11 mouse cellular contexts compared by ENCODE assay signal in the genomic region with DNA sequence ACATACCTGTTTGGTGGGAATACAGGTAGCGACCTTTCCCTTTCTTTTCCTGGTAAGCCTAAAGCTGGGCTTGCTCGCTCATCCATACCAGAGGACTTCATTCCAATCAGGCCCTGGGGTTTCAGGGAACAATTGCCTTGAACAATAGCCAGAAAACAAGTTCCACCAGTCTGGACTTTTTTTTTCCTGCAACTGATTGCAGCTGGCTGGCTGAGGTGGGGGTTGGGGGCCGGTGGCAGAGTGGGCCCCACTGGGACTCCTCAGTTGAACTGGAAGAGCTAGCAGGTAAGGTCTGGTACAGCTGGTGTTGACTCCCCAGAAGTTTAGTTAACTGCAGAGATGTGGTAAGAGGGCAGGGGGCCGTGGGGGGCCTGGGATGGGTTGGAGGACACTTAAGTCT.
DNase-seq lines count a peak whose midpoint lies in the region; ATAC-seq and TF ChIP-seq lines count a peak whose summit lies in the region.
"Had no signal": no experiment of that assay in that cellular context is flagged by ENCODE, and none has a peak within 500 bp of the region (broad histone marks: within the 10 kb centered on the region; RNA-seq: fewer than 3 reads in every experiment).

No protein-coding gene starts in this region.

- H3K9me3 ChIP-seq in liver, postnatal 0 days (ENCODE audit: low read length), result no peaks in the 10 kb centered on the region
- no peaks in the 10 kb centered on the region for H3K9me3 ChIP-seq in intestine, embryonic 16.5 days (ENCODE audit: control insufficient read depth, low read length)

- no peak overlapping the region for H3K4me2 ChIP-seq in liver, postnatal 0 days (ENCODE audit: low read depth, low read length)
- H3K4me2 ChIP-seq in intestine, embryonic 16.5 days (ENCODE audit: low read depth, low read length), result peak overlapping the region; percentile 5; the same call in 1 of the 2 replicates

- WGBS in liver, postnatal 0 days (ENCODE audit: insufficient replicate concordance), result 45% methylated on average over 4 of the region's 4 CpGs
- WGBS in intestine, embryonic 16.5 days, result 15% methylated on average over 4 of the region's 4 CpGs

- DNase-seq in embryo, embryonic 11 days, result peak; percentile 43
- no peak for DNase-seq in embryo, embryonic 10 days (ENCODE audit: low spot score)
- DNase-seq in liver, postnatal 0 days, result no peak
- no peak for DNase-seq in liver
- peak; percentile 47 for DNase-seq in retina, postnatal 1 day
- no peak for DNase-seq in frontal cortex, adult 2 months (ENCODE audit: extremely low spot score in 1 of 2, low spot score in 1 of 2)
- DNase-seq: gastrocnemius, postnatal 14 days had no signal

- TF ChIP-seq CTCF in liver, postnatal 0 days (IDR thresholded peaks at IDR 0.05; ENCODE audit: low read depth), result no peak

- no peaks in the 10 kb centered on the region for H3K27me3 ChIP-seq in liver, postnatal 0 days (ENCODE audit: insufficient read depth, low read length)
- no peaks in the 10 kb centered on the region for H3K27me3 ChIP-seq in intestine, embryonic 16.5 days (replicated peaks; ENCODE audit: control insufficient read depth, insufficient read depth, low read length)

- no peak overlapping the region for H3K4me3 ChIP-seq in liver, postnatal 0 days (ENCODE audit: low read depth, low read length)
- no peak overlapping the region for H3K4me3 ChIP-seq in intestine, embryonic 16.5 days (ENCODE audit: low read length)
- H3K4me3 ChIP-seq: erythroblast, embryonic 14.5 days; myocyte had no signal

- H3K27ac ChIP-seq in liver, postnatal 0 days (ENCODE audit: low read depth), result peak overlapping the region; percentile 40; the same call in 1 of the 2 replicates
- peak overlapping the region; percentile 74 for H3K27ac ChIP-seq in intestine, embryonic 16.5 days (ENCODE audit: low read length)

- TF ChIP-seq EP300 in liver, postnatal 0 days (IDR thresholded peaks at IDR 0.05; ENCODE audit: low read depth), result no peak

- no peaks in the 10 kb centered on the region for H3K36me3 ChIP-seq in liver, postnatal 0 days (replicated peaks; ENCODE audit: insufficient read depth, low read length)
- no peaks in the 10 kb centered on the region for H3K36me3 ChIP-seq in intestine, embryonic 16.5 days (ENCODE audit: control insufficient read depth, insufficient read depth, low read length)

- 0 out of 2 replicates have a peak, but pooled peaks have one; percentile 4 for ATAC-seq in liver, postnatal 0 days
- peak; percentile 76 for ATAC-seq in intestine, embryonic 16.5 days
- ATAC-seq in CD4-positive, CD25-positive, alpha-beta regulatory T cell, adult 4 months, result no peak

- H3K4me1 ChIP-seq in liver, postnatal 0 days (ENCODE audit: insufficient read depth), result peaks cover 21% of the 10 kb centered on the region
- H3K4me1 ChIP-seq in intestine, embryonic 16.5 days (ENCODE audit: control insufficient read depth, insufficient read depth, low read length), result peaks cover 30% of the 10 kb centered on the region

- no peak overlapping the region for H3K9ac ChIP-seq in liver, postnatal 0 days (replicated peaks)
- H3K9ac ChIP-seq in intestine, embryonic 16.5 days (ENCODE audit: low read depth, low read length), result peak overlapping the region; percentile 33; the same call in 1 of the 2 replicates

Comparison
In these comparisons a context has a peak if more than half of its experiments do, and no peak if none do; other contexts are left out.
1. DNase-seq: peak in embryo, embryonic 11 days (single experiment) and retina, postnatal 1 day (single experiment); none in embryo, embryonic 10 days (single experiment), liver, postnatal 0 days (single experiment), liver (single experiment) and frontal cortex, adult 2 months (0 of 2).